Mouse (Mus musculus) urinary bladder, postnatal 10 days (tissue): ENCODE measurements around the gene Sprr2i.

Experiments used
- DNase-seq: peaks from one replicate; pipeline ENCODE4 v3.0.0; 2022; ENCODE audit warnings: low spot score

The Sprr2i gene

DNA sequence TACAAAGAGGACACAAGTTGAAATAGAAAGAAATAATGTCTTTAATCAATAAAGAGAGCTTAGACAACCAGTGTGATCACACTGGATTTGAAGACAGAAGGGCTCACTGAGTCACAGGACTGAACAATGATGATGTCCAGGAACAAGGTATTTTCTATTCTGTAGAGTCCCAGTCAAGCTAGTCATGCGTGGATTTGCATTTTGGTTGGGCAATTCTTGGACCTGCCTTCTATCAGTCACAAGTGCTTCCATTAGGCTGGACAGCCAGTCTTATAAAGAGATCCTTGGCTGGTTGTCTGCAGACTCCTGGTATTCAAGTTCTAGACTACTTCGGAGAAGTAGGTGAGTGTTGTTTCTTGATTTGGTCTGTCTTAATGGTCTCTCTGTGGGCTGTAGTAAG is at the start of gene Sprr2i:
TSS of gene Sprr2i (plus strand) at position 301 of the 400 bp plus-strand sequence.
- no peak for DNase-seq

DNA sequence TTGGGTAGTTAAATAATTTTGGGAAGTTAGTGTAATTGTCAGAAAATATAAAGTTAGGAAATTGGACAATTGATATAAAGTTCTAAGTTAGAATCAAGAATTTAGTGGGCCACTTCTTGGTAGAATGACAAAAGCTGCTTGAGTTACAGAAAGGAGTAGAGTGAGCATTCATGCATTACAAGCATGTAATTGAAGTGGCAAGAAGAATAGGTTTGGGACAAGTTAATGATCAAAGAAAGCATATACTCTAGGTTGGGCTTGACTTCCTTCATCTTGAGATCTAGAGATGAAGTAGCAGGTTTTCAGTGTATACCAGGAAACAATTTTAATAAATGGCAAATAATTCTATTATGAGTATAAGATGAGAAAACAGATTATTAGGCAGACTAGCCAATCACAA is 46.2 kb upstream of the Sprr2i start:
- no peak for DNase-seq

DNA sequence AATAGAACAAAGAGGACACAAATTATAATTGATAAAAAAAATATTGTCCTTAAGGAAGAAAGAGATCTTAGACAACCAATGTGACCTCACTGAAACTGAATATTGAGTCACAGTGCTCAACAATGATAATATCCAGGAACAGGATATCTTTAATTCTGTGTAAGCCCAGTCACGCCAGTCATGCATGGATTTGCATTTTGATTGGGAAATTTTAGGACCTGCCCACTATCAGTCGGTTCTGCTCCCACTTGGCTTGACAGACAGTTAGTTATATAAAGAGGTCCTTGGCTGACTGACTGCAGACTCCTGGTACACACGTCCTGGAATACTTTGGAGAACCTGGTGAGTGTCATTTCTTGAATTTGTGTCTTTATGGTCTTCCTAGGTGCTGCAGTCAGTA is 42.9 kb upstream of the Sprr2i start, which contains the start of gene Sprr2f:
TSS of gene Sprr2f (plus strand) at position 301 of the 400 bp plus-strand sequence.
- DNase-seq, result no peak

DNA sequence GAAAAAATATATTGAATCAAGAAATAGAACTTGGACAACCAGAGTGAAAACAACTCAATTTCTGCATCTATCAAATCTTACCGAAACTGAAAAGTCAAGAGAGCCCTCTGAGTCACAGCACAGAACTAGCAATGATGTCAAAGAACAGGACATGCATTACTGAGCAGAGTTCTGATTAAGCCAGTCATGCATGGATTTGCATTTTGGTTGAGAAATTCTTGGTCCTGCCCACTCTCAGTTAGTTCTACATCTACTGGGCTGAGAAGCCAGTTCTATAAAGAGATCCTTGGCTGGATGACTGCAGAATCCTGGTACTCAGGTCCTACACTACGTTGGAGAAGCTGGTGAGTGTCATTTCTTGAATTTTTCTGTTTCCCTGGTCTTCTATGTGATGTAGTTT is 34.2 kb upstream of the Sprr2i start:
- DNase-seq, result no peak

DNA sequence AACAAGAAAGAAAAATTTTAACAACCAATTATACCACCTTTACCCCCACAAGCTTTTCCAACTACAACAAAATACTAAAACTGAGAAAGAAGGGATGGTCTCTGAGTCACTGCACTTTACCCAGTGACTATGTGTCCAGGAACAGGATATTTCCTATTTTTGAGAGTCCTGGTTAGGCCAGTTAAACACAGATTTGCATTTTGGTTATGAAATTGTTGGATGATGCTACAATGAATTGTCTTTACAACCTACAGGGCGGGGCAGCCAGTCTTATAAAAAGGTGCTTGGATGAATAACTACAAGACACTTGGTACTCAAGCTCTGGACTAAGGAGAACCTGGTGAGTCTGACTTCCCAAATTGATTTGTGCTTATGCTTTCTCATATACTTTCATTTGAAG is 22.4 kb upstream of the Sprr2i start, which contains the start of gene Sprr2h:
TSS of gene Sprr2h (plus strand) at position 301 of the 400 bp plus-strand sequence.
- DNase-seq, result no peak

DNA sequence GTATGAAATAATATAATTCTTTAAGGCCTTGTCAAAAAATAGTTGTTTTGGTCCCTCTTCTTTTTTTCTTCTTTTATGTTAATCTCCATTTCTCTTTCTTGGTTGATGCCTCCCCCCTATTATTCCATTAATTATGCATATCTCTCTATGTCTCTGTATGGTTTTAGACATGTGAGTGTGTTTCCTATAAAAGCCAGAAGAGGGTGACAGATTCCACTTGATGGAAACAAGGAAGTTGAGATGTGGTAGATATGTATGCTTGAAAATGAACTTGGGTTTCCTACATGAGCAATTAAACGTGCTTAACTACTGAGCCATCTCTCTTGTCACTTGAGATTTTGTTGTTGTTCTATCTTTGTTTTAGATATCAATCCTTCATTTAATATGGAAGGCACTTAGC is 13.5 kb upstream of the Sprr2i start:
- no peak for DNase-seq

DNA sequence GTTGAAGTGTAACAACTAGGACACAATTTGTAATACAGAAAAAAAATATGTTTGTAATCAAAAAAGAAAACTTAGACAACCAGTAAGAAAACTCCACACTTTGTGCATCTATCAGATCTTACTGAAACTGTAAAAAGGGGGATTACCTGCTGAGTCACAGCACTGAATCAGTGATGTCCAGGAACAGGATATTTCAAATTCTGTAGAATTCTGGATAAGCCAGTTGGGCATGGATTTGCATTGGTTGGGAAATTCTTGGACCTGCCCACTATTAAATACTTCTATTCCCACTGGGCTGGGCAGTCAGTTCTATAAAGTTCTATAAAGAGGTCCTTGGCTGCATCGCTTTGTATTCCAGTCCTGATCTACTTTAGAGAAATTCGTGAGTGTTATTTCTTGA is 10.0 kb downstream of the Sprr2i start, which contains the start of gene Sprr2j-ps:
TSS of gene Sprr2j-ps (plus strand) at position 301 of the 400 bp plus-strand sequence.
- DNase-seq, result no peak

DNA sequence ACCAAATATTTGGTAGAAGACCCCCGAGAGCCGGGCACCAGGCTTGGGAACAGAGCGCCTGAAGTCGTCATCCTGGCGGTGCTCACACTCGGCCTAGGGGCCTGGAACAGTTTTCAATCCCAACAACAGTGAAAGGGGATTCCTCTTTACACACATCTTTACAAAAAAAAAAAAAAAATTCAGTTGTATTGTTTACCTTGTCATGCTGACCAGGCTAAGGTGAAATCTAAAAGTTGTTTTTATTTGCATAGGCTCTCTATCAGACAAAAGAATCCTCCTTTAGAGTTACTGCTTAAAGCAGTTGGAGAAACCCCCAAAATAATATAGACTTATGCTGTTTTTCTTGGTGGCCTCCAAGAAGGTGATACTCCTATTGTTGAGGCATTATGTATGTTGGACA is 21.5 kb downstream of the Sprr2i start, which contains the start of gene Gm9774:
TSS of gene Gm9774 (minus strand) at position 101 of the 400 bp plus-strand sequence.
- DNase-seq, result no peak

DNA sequence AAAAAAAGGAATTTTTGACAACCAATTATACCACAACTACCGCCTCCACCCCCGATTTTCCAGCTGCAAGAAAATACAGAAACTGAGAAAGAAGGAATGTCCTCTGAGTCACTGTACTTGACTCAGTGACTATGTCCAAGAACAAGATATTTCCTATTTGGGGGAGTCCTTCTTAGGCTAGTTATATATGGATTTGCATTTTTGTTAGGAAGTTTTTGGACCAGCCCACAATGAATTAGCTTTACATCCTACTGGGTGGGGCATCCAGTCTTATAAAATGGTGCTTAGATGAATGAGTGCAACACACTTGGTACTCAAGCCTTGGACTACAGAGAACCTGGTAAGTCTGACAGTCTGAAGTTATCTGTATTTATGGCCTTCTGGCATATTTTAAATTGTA is 24.5 kb downstream of the Sprr2i start, which contains the start of gene Sprr2k:
TSS of gene Sprr2k (plus strand) at position 301 of the 400 bp plus-strand sequence.
- no peak for DNase-seq

DNA sequence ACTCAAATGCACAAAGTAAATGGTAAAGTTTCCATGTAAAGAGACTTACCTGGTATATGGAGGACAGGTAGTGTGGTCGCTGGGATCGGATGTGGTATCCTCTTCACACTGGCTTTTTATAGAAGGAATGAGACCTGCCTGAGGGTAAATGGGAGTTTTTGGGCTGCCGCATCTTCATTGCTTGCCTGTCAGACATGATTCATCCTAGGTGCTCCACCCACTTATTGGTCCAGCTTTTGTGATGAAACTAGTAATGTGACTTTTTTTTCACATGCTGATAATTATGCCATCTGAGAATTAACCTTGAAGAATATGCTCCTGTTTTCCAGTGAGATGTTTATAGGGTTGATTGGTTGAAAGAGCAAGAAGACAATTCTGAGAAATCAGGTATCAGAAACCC is 30.9 kb downstream of the Sprr2i start, which contains the start of gene Sprr1b:
TSS of gene Sprr1b (minus strand) at position 101 of the 400 bp plus-strand sequence.
- no peak for DNase-seq

DNA sequence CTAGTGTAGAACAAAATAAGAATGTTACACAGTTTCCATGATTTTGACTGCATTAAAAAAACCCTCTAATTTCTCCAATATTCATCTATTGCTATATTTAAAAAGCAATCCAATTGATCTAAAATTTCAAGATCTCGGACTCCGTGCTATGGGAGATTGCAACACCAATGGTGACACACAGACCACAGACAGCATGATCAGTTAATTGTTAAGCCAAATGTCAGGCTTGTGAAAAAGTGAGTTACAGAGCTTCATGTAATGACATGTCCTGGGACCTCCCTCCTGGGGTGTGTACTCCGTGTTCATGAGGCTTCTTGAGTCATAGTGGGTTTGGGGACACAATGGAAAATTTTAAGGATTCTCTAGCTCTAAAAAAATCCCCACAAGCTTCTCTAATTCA is 32.4 kb downstream of the Sprr2i start:
- no peak for DNase-seq

DNA sequence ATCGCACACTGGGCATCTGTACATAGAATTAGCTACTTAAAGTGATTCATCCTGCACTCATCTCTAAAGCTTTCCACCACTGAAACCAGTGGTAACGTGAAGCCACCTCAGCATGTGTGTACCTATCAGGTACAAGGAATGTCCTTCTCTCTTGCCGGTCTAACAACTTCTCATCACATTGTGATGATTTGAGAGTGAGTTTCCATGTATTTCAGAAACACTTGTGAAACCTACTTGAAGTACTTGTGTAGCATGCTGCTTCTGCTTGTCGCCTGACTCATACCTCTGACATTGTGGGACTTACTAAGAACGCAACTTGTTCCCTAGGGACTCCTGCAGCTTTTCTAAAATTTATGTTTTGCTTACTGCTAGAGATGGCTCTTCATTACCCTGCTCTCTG is 47.4 kb downstream of the Sprr2i start:
- DNase-seq, result no peak

DNA sequence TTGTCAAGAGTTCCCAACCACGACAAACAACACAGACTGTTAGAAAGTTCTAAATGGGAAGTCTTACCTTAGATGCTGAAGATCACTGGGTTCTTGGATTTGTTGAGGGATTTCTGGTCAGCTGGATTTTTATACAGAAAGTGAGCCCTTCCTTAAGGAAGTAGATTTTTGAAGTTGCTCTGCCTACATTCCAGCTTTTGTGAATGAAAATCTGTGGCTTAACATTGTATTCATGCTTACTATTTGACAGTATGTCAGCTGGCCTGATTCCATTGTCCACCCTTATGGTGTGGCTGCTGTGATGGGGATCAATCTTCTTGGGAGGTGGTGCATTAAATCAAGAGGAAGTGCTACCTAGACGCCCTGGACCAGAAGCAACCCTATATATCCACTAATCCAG is 50.8 kb downstream of the Sprr2i start, which contains the start of gene Sprr3:
TSS of gene Sprr3 (minus strand) at position 101 of the 400 bp plus-strand sequence.
- DNase-seq, result no peak
